Mouse (Mus musculus): ENCODE data around the gene Arid2. TPM values are rescaled to one million over a fixed set of nuclear protein-coding genes. Genes with fewer than 3 reads are reported as not detected.
"Not testable (repeated sequence)": the region's sequence is repeated elsewhere in the genome, so short reads cannot be mapped to it uniquely, and the experiment has no call there.

Gene Arid2
- polyA plus RNA-seq, 1 experiment from 2014 or later, result 7.3 TPM

DNA sequence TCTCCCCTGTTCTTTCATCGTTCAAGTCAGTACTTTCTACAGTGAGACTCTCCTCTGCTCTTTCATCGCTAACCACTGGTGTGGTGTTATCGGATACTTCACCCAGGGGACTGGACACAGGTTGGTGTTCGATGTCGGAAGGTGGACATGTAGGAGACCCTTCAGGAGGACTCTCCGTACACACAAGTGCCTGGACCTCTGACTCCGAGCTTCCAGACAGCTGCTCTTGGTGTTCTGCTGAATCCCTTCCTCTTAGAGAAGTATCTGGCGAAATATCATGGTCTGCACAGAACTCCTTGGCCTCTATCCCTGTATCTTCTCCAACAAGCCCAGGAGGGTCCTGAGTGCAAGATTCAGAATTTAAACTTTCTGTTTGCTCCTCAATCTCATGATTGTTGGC is 132.6 kb downstream of the Arid2 start:
- H3K27me3 ChIP-seq (ENCODE audit: control insufficient read depth, insufficient read depth, low read length), result no peaks in the 10 kb centered on the region
- DNase-seq (ENCODE audit: low spot score) (no peak), ATAC-seq (ENCODE audit: low FRiP score, low TSS enrichment) (no peak)
- H3K9ac ChIP-seq (ENCODE audit: low read length), result no peak overlapping the region
- TF ChIP-seq EP300 (optimal IDR thresholded peaks at IDR 0.05) (no peak), CTCF (IDR thresholded peaks at IDR 0.05; ENCODE audit: low read depth) (no peak)
- no peak overlapping the region for H3K27ac ChIP-seq (replicated peaks)
- peaks cover 26% of the 10 kb centered on the region for H3K36me3 ChIP-seq (ENCODE audit: control insufficient read depth, insufficient read depth, low read length)
- H3K4me3 ChIP-seq (ENCODE audit: low read depth, low read length), result no peak overlapping the region
- WGBS, result 95% methylated on average over 8 of the region's 8 CpGs
- H3K4me1 ChIP-seq (replicated peaks; ENCODE audit: control insufficient read depth, insufficient read depth), result no peaks in the 10 kb centered on the region
- H3K9me3 ChIP-seq (ENCODE audit: control insufficient read depth, low read length), result no peaks in the 10 kb centered on the region
- H3K4me2 ChIP-seq (replicated peaks; ENCODE audit: low read depth), result no peak overlapping the region

GRCm38 (mm10) chr15:96434202-96434601 is 146.9 kb downstream of the Arid2 start:
- no peak overlapping the region for H3K27ac ChIP-seq (replicated peaks)
- 94% methylated on average over 1 of the region's 1 CpGs for WGBS
- H3K4me2 ChIP-seq (replicated peaks; ENCODE audit: low read depth), result no peak overlapping the region
- TF ChIP-seq CTCF (IDR thresholded peaks at IDR 0.05; ENCODE audit: low read depth) (peak; percentile 36), EP300 (optimal IDR thresholded peaks at IDR 0.05) (no peak)
- peaks cover 20% of the 10 kb centered on the region; the same call in 1 of the 2 replicates for H3K36me3 ChIP-seq (ENCODE audit: control insufficient read depth, insufficient read depth, low read length)
- ATAC-seq (ENCODE audit: low FRiP score, low TSS enrichment) (no peak), DNase-seq (ENCODE audit: low spot score) (no peak)
- no peaks in the 10 kb centered on the region for H3K9me3 ChIP-seq (ENCODE audit: control insufficient read depth, low read length)
- no peak overlapping the region for H3K4me3 ChIP-seq (ENCODE audit: low read depth, low read length)
- H3K4me1 ChIP-seq (replicated peaks; ENCODE audit: control insufficient read depth, insufficient read depth), result no peaks in the 10 kb centered on the region
- no peak overlapping the region for H3K9ac ChIP-seq (ENCODE audit: low read length)
- H3K27me3 ChIP-seq (ENCODE audit: control insufficient read depth, insufficient read depth, low read length), result no peaks in the 10 kb centered on the region

DNA sequence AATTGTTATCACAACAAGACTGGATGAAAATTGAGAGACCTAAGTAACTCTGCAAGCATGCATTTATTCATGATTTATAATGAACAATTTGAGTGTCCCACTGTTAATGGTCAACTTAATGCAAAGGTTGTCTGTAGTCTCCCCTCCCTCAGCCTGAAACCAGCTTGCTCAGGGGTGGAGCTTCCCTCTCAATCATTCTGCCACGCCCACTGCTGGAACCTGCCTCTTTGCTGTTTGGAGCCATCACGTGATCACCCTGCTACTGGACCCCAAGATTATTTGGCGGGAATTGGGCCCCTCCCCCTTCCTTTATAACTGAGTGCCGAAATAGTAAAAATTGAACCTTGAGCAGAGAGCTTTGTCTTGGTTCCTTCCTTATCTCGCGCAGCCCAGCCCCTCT is 154.2 kb downstream of the Arid2 start:
- not testable (repeated sequence) for H3K4me2 ChIP-seq (replicated peaks; ENCODE audit: low read depth); ATAC-seq (ENCODE audit: low FRiP score, low TSS enrichment); H3K4me3 ChIP-seq (ENCODE audit: low read depth, low read length); DNase-seq (ENCODE audit: low spot score); H3K36me3 ChIP-seq (ENCODE audit: control insufficient read depth, insufficient read depth, low read length); H3K27me3 ChIP-seq (ENCODE audit: control insufficient read depth, insufficient read depth, low read length); H3K4me1 ChIP-seq (replicated peaks; ENCODE audit: control insufficient read depth, insufficient read depth); H3K9me3 ChIP-seq (ENCODE audit: control insufficient read depth, low read length); H3K9ac ChIP-seq (ENCODE audit: low read length); H3K27ac ChIP-seq (replicated peaks)
- WGBS, result 74% methylated on average over 5 of the region's 6 CpGs

DNA sequence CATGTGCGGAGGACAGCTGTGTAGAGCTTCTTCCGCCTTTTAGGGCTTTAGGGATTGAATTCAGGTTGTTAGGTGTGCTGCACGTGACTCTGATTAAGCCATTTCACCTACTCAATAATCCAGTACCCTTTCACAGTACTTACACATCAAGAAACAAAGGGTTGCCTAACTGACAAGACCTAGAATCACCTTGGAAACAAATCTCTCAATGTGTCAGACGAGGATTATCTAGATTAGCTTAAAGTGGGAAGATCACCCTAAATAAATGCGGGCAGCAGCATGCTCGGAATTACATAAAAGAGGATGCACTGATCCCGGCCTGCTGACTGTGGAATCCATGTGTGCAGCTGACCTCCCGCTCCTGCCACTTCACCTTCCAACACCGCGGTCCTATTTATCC is 159.5 kb downstream of the Arid2 start:
- no peak for DNase-seq (ENCODE audit: low spot score)
- no peak for TF ChIP-seq EP300 (optimal IDR thresholded peaks at IDR 0.05)
- 75% methylated on average over 10 of the region's 10 CpGs for WGBS

DNA sequence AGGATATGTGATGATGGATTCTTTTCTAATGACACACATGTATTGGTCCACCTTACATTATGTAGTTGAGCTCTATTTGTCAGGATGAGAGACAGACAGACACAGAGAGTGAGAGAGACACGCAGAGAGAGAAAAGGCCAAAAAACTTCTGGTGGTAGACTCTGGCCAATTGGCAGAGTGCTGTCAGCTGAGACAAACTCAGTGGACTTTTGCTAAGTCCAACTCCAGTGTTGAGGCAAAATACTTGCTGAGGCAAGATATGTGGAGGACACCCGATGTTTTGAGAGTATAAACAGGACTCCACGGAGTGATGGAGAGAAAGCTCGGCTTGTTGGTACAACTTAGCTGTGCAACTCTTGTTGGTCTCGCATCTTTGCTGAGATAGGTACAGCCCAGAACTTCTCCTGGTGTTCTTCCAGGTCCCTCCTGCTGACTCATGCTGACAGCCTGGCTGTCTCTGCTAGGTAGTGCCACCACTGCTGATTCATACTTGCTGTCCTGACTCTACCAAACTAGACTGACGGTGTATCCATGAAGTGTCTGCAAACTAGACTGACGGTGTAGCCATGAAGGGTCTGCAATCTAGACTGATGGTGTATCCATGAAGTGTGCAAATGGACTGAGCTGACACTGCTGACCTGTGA is 161.5 kb downstream of the Arid2 start:
- ATAC-seq (ENCODE audit: low FRiP score, low TSS enrichment), result no peak
- Histone ChIP-seq H3K4me3 (ENCODE audit: low read depth, low read length) (no peak overlapping the region), H3K27me3 (ENCODE audit: control insufficient read depth, insufficient read depth, low read length) (no peaks in the 10 kb centered on the region), H3K36me3 (ENCODE audit: control insufficient read depth, insufficient read depth, low read length) (no peaks in the 10 kb centered on the region; the same call in 1 of the 2 replicates), H3K27ac (replicated peaks) (no peak overlapping the region), H3K9ac (ENCODE audit: low read length) (no peak overlapping the region), H3K4me1 (replicated peaks; ENCODE audit: control insufficient read depth, insufficient read depth) (no peaks in the 10 kb centered on the region), H3K9me3 (ENCODE audit: control insufficient read depth, low read length) (no peaks in the 10 kb centered on the region), H3K4me2 (replicated peaks; ENCODE audit: low read depth) (no peak overlapping the region)
- DNase-seq (ENCODE audit: low spot score), result no peak
- TF ChIP-seq CTCF (IDR thresholded peaks at IDR 0.05; ENCODE audit: low read depth), result no peak
- no peak for TF ChIP-seq EP300 (optimal IDR thresholded peaks at IDR 0.05)
- WGBS, result 90% methylated on average over 7 of the region's 7 CpGs

More for the DNA sequence above, 159.5 kb downstream of the Arid2 start:
- Histone ChIP-seq H3K36me3 (ENCODE audit: control insufficient read depth, insufficient read depth, low read length) (no peaks in the 10 kb centered on the region; the same call in 1 of the 2 replicates), H3K4me2 (replicated peaks; ENCODE audit: low read depth) (no peak overlapping the region), H3K4me1 (replicated peaks; ENCODE audit: control insufficient read depth, insufficient read depth) (no peaks in the 10 kb centered on the region), H3K27ac (replicated peaks) (no peak overlapping the region), H3K4me3 (ENCODE audit: low read depth, low read length) (no peak overlapping the region), H3K9me3 (ENCODE audit: control insufficient read depth, low read length) (no peaks in the 10 kb centered on the region), H3K27me3 (ENCODE audit: control insufficient read depth, insufficient read depth, low read length) (no peaks in the 10 kb centered on the region), H3K9ac (ENCODE audit: low read length) (no peak overlapping the region)
- no peak for ATAC-seq (ENCODE audit: low FRiP score, low TSS enrichment)

GRCm38 (mm10) chr15:96453346-96453745 is 166.0 kb downstream of the Arid2 start:
- no peak for ATAC-seq (ENCODE audit: low FRiP score, low TSS enrichment)
- no peak overlapping the region for H3K9ac ChIP-seq (ENCODE audit: low read length)
- H3K9me3 ChIP-seq (ENCODE audit: control insufficient read depth, low read length), result no peaks in the 10 kb centered on the region

More at GRCm38 (mm10) chr15:96453346-96453745, 166.0 kb downstream of the Arid2 start:
- no peaks in the 10 kb centered on the region; the same call in 1 of the 2 replicates for H3K36me3 ChIP-seq (ENCODE audit: control insufficient read depth, insufficient read depth, low read length)
- no peaks in the 10 kb centered on the region for H3K4me1 ChIP-seq (replicated peaks; ENCODE audit: control insufficient read depth, insufficient read depth)
- no peaks in the 10 kb centered on the region for H3K27me3 ChIP-seq (ENCODE audit: control insufficient read depth, insufficient read depth, low read length)
- DNase-seq (ENCODE audit: low spot score), result no peak
- H3K27ac ChIP-seq (replicated peaks), result no peak overlapping the region
- no peak for TF ChIP-seq CTCF (IDR thresholded peaks at IDR 0.05; ENCODE audit: low read depth)
- no peak for TF ChIP-seq EP300 (optimal IDR thresholded peaks at IDR 0.05)
- WGBS, result 82% methylated on average over 1 of the region's 1 CpGs
- no peak overlapping the region for H3K4me3 ChIP-seq (ENCODE audit: low read depth, low read length)
- H3K4me2 ChIP-seq (replicated peaks; ENCODE audit: low read depth), result no peak overlapping the region

Small RNA genes within 50 kb of the gene (microRNA-seq; reads per million reads assigned to microRNA genes)
- gene Gm25397, result not detected

Other genes starting within 250 kb of the Arid2 start
- 44.1 and 47.4 TPM in 2 replicates for gene Scaf11, start 173.3 kb downstream of the Arid2 start, polyA plus RNA-seq (2015; fragmentation: Nextera tagmentation; extraction: Ambion mirVana)

Measured in stomach, postnatal 0 days (tissue).